Mouse (Mus musculus) heart, adult 9 months (tissue): ENCODE measurements at regions not wholly inside any gene's neighbourhood (a gene's known extent, or its start where the extent isn't known, plus 50 kb on each side); places are given as distances from the start of the nearest gene placed in this dataset.

Source experiments
- DNase-seq, 2 experiments: peaks; one replicate each; pipeline ENCODE4 v3.0.0; 2022; ENCODE audit warnings: low spot score in 2 of 2

GRCm38 (mm10) chr12:71779418-71779817 is 51.5 kb upstream of the Daam1 start:
- no peak for DNase-seq
